Mouse (Mus musculus): ENCODE results near the gene Smtn. TPM values are rescaled to one million over a fixed set of nuclear protein-coding genes. Genes with fewer than 3 reads are reported as not detected.

Gene Smtn
- polyA plus RNA-seq, 1 experiment: not detected

DNA sequence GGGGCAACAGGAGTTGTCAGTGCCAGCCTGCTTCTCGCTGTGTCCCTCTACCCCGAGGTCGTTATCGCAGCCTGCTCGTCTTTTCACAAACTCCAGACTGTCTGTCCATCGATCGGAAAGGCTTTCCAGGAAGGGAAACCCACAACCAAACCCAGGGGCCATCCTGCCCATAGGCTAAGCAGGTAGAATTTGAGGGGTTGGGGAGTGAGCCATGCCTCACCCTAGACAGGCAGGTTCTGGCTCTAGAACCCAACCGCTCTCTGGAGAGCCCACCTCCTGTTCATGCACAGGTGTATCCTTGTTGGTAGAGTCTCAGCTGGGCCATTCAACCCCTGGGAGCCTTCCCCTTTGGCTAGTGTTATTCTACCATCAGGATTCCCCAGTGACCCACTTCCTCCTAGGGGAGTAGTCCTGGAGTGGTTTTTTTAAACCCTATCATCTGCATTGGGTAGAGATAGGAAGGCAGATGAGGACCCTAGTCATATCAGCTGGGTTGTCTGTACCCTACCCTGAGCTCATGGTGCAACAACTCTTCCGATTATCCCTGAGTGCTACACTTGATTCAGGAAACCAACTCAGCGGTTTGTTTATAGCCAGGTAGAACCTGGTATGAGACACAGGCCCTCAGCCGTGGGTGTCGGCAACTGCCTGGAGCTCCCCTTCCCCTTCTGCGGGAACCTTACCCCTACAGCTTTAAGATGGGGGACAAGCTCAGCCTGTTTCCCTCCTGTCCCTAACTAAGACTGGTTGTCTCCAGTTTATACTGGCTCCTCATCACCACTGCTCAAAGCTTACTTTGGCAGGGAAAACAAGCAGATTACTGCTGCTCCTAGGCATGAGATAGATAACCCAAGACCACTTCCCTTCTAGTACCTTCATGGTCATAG lies 22.3 kb downstream of the Smtn start:
- TF ChIP-seq CTCF (IDR thresholded peaks at IDR 0.05; ENCODE audit: insufficient read depth, low read depth, low read length) (no peak), POLR2A (IDR thresholded peaks at IDR 0.05; ENCODE audit: insufficient read depth, low read depth, low read length) (no peak)
- Histone ChIP-seq H3K4me1 (ENCODE audit: control insufficient read depth, insufficient read depth, low read length) (peaks cover 29% of the 10 kb centered on the region), H3K27ac (ENCODE audit: insufficient read depth, low read depth, low read length) (no peak overlapping the region), H3K4me3 (ENCODE audit: insufficient read depth, low read depth, low read length) (peak overlapping the region; percentile 36)
- WGBS: 57% methylated on average over 13 of the region's 13 CpGs

- TF ChIP-seq POLR2A (IDR thresholded peaks at IDR 0.05; ENCODE audit: insufficient read depth, low read depth, low read length) (no peak), CTCF (IDR thresholded peaks at IDR 0.05; ENCODE audit: insufficient read depth, low read depth, low read length) (no peak)
- 8% methylated on average over 50 of the region's 50 CpGs for WGBS
- Histone ChIP-seq H3K27ac (ENCODE audit: insufficient read depth, low read depth, low read length) (no peak overlapping the region), H3K4me3 (ENCODE audit: insufficient read depth, low read depth, low read length) (peak overlapping the region; percentile 36), H3K4me1 (ENCODE audit: control insufficient read depth, insufficient read depth, low read length) (peaks cover 29% of the 10 kb centered on the region)
Measured at GRCm38 (mm10) chr11:3516859-3517845, 23.3 kb downstream of the Smtn start.

DNA sequence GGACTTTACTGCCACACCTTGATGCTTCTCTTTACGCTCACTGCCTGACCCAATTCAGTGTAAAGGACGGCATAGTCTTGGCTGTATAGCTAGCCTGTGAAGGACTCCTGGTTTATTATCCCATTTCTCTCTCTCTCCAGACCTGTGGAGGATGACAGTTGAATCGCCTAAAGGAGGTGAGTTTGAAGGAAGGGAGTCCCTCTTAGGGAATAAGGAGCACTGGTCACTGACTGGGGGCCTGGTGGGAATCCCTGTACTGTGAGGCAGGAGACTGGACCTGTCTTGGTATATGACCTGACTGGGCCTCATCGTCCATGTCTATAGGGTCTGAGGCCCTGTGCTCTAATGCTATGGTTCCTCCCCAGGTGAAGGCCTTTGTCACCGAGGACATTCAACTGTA lies 24.3 kb downstream of the Smtn start:
- peak overlapping the region; percentile 82 for H3K4me3 ChIP-seq (ENCODE audit: insufficient read depth, low read depth, low read length)
- TF ChIP-seq POLR2A (IDR thresholded peaks at IDR 0.05; ENCODE audit: insufficient read depth, low read depth, low read length) (no peak), CTCF (IDR thresholded peaks at IDR 0.05; ENCODE audit: insufficient read depth, low read depth, low read length) (no peak)
- 64% methylated on average over 5 of the region's 5 CpGs for WGBS
- 0 out of 2 replicates have a peak overlapping the region, but pooled peaks have one; percentile 6 for H3K27ac ChIP-seq (ENCODE audit: insufficient read depth, low read depth, low read length)
- peaks cover 23% of the 10 kb centered on the region for H3K4me1 ChIP-seq (ENCODE audit: control insufficient read depth, insufficient read depth, low read length)

GRCm38 (mm10) chr11:3515637-3516036 lies 24.8 kb downstream of the Smtn start:
- Histone ChIP-seq H3K27ac (ENCODE audit: insufficient read depth, low read depth, low read length) (no peak overlapping the region; the same call in 1 of the 2 replicates), H3K4me1 (ENCODE audit: control insufficient read depth, insufficient read depth, low read length) (peaks cover 19% of the 10 kb centered on the region), H3K4me3 (ENCODE audit: insufficient read depth, low read depth, low read length) (peak overlapping the region; percentile 82)
- TF ChIP-seq CTCF (IDR thresholded peaks at IDR 0.05; ENCODE audit: insufficient read depth, low read depth, low read length) (no peak), POLR2A (IDR thresholded peaks at IDR 0.05; ENCODE audit: insufficient read depth, low read depth, low read length) (no peak)
- 65% methylated on average over 4 of the region's 4 CpGs for WGBS

GRCm38 (mm10) chr11:3515216-3515615 lies 25.2 kb downstream of the Smtn start:
- TF ChIP-seq CTCF (IDR thresholded peaks at IDR 0.05; ENCODE audit: insufficient read depth, low read depth, low read length): no peak
- no peak for TF ChIP-seq POLR2A (IDR thresholded peaks at IDR 0.05; ENCODE audit: insufficient read depth, low read depth, low read length)
- peak overlapping the region; percentile 90 for H3K27ac ChIP-seq (ENCODE audit: insufficient read depth, low read depth, low read length)
- WGBS: 18% methylated on average over 4 of the region's 4 CpGs

DNA sequence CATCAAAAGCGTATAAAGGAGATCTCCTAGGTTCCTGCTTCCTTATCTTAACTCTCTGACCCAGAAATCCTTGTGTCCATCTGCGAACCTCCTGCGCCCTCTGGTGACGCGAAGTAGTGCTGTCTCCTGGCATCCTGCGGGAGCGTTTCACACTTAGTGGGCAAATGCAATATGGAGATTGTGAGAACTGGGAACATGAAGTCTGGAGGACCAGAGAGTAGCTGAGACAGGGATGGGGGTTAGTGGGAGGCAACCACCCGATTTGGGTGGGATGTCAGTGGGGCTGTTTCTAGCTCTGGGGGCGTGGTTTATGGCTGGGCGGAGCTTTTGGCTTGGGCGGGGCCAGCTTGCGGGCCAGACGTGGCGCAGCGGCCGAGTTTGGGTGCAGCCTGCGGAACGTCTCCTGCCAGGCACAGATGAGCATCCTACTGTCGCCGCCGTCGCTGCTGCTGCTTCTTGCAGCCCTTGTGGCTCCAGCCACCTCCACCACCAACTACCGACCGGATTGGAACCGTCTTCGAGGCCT lies 25.8 kb downstream of the Smtn start, which contains the start of gene Selenom:
Selenom (plus strand) TSS at position 156 of the 526 bp plus-strand sequence.
- Histone ChIP-seq H3K27ac (ENCODE audit: insufficient read depth, low read depth, low read length) (peak within 1 kb of the TSS; percentile 90), H3K4me3 (ENCODE audit: insufficient read depth, low read depth, low read length) (peak within 1 kb of the TSS; percentile 82), H3K4me1 (ENCODE audit: control insufficient read depth, insufficient read depth, low read length) (peaks cover 23% of the 10 kb centered on the region)
- TF ChIP-seq CTCF (IDR thresholded peaks at IDR 0.05; ENCODE audit: insufficient read depth, low read depth, low read length) (peak; percentile 94), POLR2A (IDR thresholded peaks at IDR 0.05; ENCODE audit: insufficient read depth, low read depth, low read length) (peak; percentile 96)
- WGBS: under 1% methylated on average over 26 of the region's 26 CpGs

More at GRCm38 (mm10) chr11:3515216-3515615, 25.2 kb downstream of the Smtn start:
- H3K4me1 ChIP-seq (ENCODE audit: control insufficient read depth, insufficient read depth, low read length): peaks cover 22% of the 10 kb centered on the region
- peak overlapping the region; percentile 82 for H3K4me3 ChIP-seq (ENCODE audit: insufficient read depth, low read depth, low read length)

DNA sequence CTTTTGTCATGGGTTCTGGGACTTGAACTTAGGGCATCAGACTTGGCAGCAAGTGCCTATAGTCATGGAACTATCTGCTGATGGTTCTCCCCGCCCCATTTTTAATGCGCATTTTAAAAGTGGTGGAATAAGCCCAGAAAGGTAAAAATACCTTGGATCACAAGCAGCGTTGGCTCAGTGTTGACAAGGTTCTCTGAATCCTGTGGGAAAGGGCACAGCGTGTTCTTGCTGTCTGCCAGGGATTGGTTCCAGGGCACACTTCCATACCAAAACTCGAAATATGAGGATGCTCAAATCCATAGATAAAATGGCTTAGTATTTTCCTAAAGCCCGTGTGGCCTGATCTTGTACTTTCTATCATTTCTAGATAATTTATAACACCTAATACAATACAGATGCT lies 27.1 kb downstream of the Smtn start:
- TF ChIP-seq CTCF (IDR thresholded peaks at IDR 0.05; ENCODE audit: insufficient read depth, low read depth, low read length): no peak
- Histone ChIP-seq H3K4me3 (ENCODE audit: insufficient read depth, low read depth, low read length) (no peak overlapping the region), H3K4me1 (ENCODE audit: control insufficient read depth, insufficient read depth, low read length) (peaks cover 31% of the 10 kb centered on the region), H3K27ac (ENCODE audit: insufficient read depth, low read depth, low read length) (peak overlapping the region; percentile 60; the same call in 1 of the 2 replicates)
- 76% methylated on average over 6 of the region's 6 CpGs for WGBS

- no peak for TF ChIP-seq POLR2A (IDR thresholded peaks at IDR 0.05; ENCODE audit: insufficient read depth, low read depth, low read length)
- no peak for TF ChIP-seq CTCF (IDR thresholded peaks at IDR 0.05; ENCODE audit: insufficient read depth, low read depth, low read length)
- peak overlapping the region; percentile 97 for H3K27ac ChIP-seq (ENCODE audit: insufficient read depth, low read depth, low read length)
- 79% methylated on average over 2 of the region's 2 CpGs for WGBS
- no peak overlapping the region for H3K4me3 ChIP-seq (ENCODE audit: insufficient read depth, low read depth, low read length)
- H3K4me1 ChIP-seq (ENCODE audit: control insufficient read depth, insufficient read depth, low read length): peaks cover 32% of the 10 kb centered on the region
Measured at GRCm38 (mm10) chr11:3510321-3510720, 30.1 kb downstream of the Smtn start.
